Comparison of ENCODE assay signal across 25 mouse cellular contexts in the genomic region with DNA sequence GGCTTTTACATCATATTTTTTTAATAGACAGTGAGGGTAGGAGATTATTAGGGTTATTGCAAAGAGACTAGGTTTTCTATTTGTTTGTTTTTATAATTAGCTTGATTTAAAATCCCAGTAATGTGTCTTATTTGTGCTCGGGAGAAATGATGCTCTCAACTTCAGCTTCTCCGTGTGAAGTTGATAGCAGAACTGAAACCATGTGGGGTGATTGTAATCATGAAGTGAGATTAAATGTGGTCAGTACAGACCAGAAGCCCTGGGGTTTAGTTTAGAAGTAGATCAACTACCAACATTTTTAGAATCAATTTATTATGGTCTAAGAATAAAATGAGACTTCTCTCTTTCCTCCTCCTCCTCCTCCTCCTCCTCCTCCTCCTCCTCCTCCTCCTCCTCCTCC.
"Had no signal": no experiment of that assay in that cellular context is flagged by ENCODE, and none has a peak within 500 bp of the region (broad histone marks: within the 10 kb centered on the region; RNA-seq: fewer than 3 reads in every experiment).

No protein-coding gene starts in this region.

- H3K27ac ChIP-seq: heart, adult 2 months; heart, embryonic 13.5 days; heart, embryonic 15.5 days; hindbrain, embryonic 13.5 days; hindbrain, embryonic 15.5 days; hindbrain, postnatal 0 days; intestine, embryonic 15.5 days; layer of hippocampus, adult 2 months; left cerebral cortex, adult 2 months; limb, embryonic 10.5 days; limb, embryonic 12.5 days; liver, embryonic 13.5 days; liver, embryonic 15.5 days had no signal

- H3K36me3 ChIP-seq: heart, embryonic 13.5 days; heart, embryonic 15.5 days; hindbrain, embryonic 13.5 days; hindbrain, embryonic 15.5 days; intestine, embryonic 15.5 days; limb, embryonic 10.5 days; limb, embryonic 12.5 days; liver, embryonic 13.5 days; liver, embryonic 15.5 days had no signal

- DNase-seq: gastrocnemius, postnatal 14 days; gastrocnemius, postnatal 36 days; heart, adult 2 months; heart, postnatal 14 days; heart, postnatal 36 days; kidney, adult 18-20 months; kidney, adult 8-10 months; kidney, postnatal 10 days; kidney, postnatal 25 days; kidney, postnatal 4 days; liver; liver, embryonic 13.5 days had no signal

- H3K4me1 ChIP-seq: heart, embryonic 15.5 days; intestine, embryonic 15.5 days; liver, embryonic 13.5 days; liver, embryonic 15.5 days had no signal

- ATAC-seq: hindbrain, postnatal 0 days; intestine, embryonic 15.5 days had no signal

- H3K4me2 ChIP-seq: heart, embryonic 11.5 days; heart, embryonic 13.5 days; heart, embryonic 15.5 days; hindbrain, embryonic 13.5 days; hindbrain, embryonic 15.5 days; intestine, embryonic 15.5 days; limb, embryonic 12.5 days; liver, embryonic 11.5 days; liver, embryonic 13.5 days; liver, embryonic 15.5 days had no signal

- H3K4me3 ChIP-seq: heart, adult 2 months; heart, embryonic 13.5 days; heart, embryonic 15.5 days; hindbrain, embryonic 13.5 days; hindbrain, embryonic 15.5 days; intestine, embryonic 15.5 days; layer of hippocampus, adult 2 months; left cerebral cortex, adult 2 months; limb, embryonic 10.5 days; limb, embryonic 12.5 days; liver, embryonic 13.5 days; liver, embryonic 15.5 days had no signal

- H3K27me3 ChIP-seq: heart, embryonic 13.5 days; heart, embryonic 15.5 days; hindbrain, embryonic 13.5 days; hindbrain, embryonic 15.5 days; intestine, embryonic 15.5 days; limb, embryonic 12.5 days; liver, embryonic 13.5 days; liver, embryonic 15.5 days had no signal

- H3K9me3 ChIP-seq: heart, embryonic 13.5 days; heart, embryonic 15.5 days; hindbrain, embryonic 13.5 days; hindbrain, embryonic 15.5 days; intestine, embryonic 15.5 days; limb, embryonic 10.5 days; limb, embryonic 12.5 days; liver, embryonic 13.5 days; liver, embryonic 15.5 days had no signal

- H3K9ac ChIP-seq: heart, embryonic 13.5 days; heart, embryonic 15.5 days; hindbrain, embryonic 13.5 days; hindbrain, embryonic 15.5 days; intestine, embryonic 15.5 days; limb, embryonic 12.5 days; liver, embryonic 13.5 days; liver, embryonic 15.5 days had no signal
